Mouse (Mus musculus): ENCODE measurements around the gene Cacna1h. TPM values are rescaled to one million over a fixed set of nuclear protein-coding genes. Genes with fewer than 3 reads are reported as not detected.
A peak's percentile ranks its signal among the peaks of the same experiment; 100 is the strongest.

The Cacna1h gene
- polyA plus RNA-seq (2012; rRNA removed) (1.2 and 1.3 TPM in 2 replicates), polyA plus RNA-seq (2014; fragmentation: Nextera tagmentation; extraction: Ambion mirVana) (0.13 and 0.50 TPM in 2 replicates)

DNA sequence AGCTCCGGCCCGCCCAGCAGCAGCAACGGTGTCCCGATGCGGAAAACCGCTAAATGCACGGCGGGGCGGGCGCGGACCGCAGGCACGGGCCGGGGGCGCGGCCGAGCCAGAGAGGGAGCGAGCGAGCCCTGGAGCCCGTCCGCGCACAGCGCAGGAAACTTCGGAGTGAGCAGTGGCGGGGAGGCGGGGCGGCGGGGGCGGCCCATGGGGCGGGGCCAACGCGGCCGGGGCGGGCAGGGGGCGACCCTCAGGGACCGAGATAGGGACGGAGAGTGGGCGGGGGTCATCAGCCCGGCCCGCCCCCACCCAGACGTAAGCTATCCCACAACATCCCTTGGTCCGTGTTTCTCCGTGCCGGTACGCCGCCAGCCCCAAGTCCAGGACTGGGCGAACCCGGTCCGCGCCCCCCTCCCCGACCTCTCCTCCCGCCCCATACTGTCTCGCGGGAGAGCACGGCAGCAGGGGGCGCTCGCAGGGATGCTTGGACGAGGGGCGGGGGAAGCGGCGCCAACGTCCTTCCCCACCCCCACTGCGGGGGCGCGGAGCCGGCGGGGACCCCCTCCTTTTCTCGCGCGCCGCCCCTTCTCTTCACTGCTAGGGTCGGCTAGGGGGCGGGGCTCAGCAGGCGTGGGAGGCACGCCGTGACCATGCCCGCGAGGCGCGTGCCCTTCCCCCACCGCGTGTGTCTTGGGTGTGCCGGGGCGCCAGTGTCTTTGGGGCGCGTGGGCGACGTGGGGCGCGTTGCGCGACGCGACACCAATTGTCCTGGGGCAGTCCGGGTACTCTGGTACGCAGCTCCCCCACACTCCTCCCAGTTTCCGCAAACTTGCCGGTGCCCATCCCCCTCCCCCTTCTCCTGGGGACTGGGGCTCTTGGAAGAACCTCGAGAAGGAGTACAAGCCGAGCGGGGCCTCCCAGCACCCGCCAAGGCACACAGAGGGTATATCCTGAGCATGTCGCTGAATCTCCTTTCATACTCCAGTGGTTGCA is at the start of gene Cacna1h:
Gene Cacna1h (minus strand): TSS at position 167 of the 990 bp plus-strand sequence.
- Histone ChIP-seq H3K9ac (replicated peaks) (no peak within 1 kb of the TSS), H3K4me2 (ENCODE audit: low read depth) (peak within 1 kb of the TSS; percentile 48), H3K4me1 (replicated peaks; ENCODE audit: control insufficient read depth in 2 of 2, insufficient read depth in 2 of 2, low read length in 1 of 2) (no peaks in the 10 kb centered on the region), H3K4me3 (ENCODE audit: insufficient read depth in 1 of 2, low read depth in 2 of 2, low read length in 2 of 2) (peak within 1 kb of the TSS; percentile 41 to 51), H3K36me3 (replicated peaks; ENCODE audit: control insufficient read depth, insufficient read depth, low read depth) (no peaks in the 10 kb centered on the region), H3K27me3 (ENCODE audit: control insufficient read depth, insufficient read depth, low read length) (peaks cover 44% of the 10 kb centered on the region), H3K9me3 (ENCODE audit: control insufficient read depth, low read length) (no peaks in the 10 kb centered on the region), H3K27ac (no peak within 1 kb of the TSS)
- ATAC-seq (ENCODE audit: insufficient read depth) = peak; percentile 59
- peak; percentile 45 for TF ChIP-seq CTCF (IDR thresholded peaks at IDR 0.05; ENCODE audit: low read depth)
- no peak for TF ChIP-seq EP300 (IDR thresholded peaks at IDR 0.05; ENCODE audit: low read depth)
- WGBS (ENCODE audit: insufficient replicate concordance) = under 1% methylated on average over 90 of the region's 103 CpGs
- no peak for DNase-seq (ENCODE audit: low read depth in 3 of 3, low spot score in 3 of 3)

DNA sequence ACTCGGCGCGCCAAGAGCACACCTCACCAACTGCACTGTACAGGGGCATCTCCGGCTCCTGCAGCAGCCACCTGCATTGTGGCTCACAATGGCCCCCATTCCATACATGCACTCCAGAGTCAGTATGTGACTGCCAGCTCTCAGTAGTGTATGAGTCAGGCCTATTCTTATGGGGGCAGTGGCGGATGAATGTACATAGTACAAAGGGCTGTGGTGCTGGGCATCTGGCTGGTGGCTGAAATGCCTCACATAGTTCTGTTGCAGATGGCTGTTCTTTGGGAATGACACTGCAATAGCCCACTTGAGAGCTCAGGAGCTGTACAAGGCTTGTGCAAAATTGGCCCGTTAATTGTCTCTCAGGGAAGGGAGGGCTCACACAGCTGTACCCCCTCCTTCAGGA is 48.5 kb upstream of the Cacna1h start:
- WGBS (ENCODE audit: insufficient replicate concordance) = 70% methylated on average over 6 of the region's 6 CpGs
- H3K4me2 ChIP-seq (ENCODE audit: low read depth) = no peak overlapping the region
- H3K36me3 ChIP-seq (replicated peaks; ENCODE audit: control insufficient read depth, insufficient read depth, low read depth) = no peaks in the 10 kb centered on the region
- TF ChIP-seq CTCF (IDR thresholded peaks at IDR 0.05; ENCODE audit: low read depth) (no peak), EP300 (IDR thresholded peaks at IDR 0.05; ENCODE audit: low read depth) (no peak)
- H3K27me3 ChIP-seq (ENCODE audit: control insufficient read depth, insufficient read depth, low read length) = no peaks in the 10 kb centered on the region
- no peak for DNase-seq (ENCODE audit: low read depth in 3 of 3, low spot score in 3 of 3)
- no peak overlapping the region for H3K9ac ChIP-seq (replicated peaks)
- no peak overlapping the region for H3K27ac ChIP-seq
- H3K4me1 ChIP-seq (replicated peaks; ENCODE audit: control insufficient read depth in 2 of 2, insufficient read depth in 2 of 2, low read length in 1 of 2) = no peaks in the 10 kb centered on the region
- no peak for ATAC-seq (ENCODE audit: insufficient read depth)
- H3K9me3 ChIP-seq (ENCODE audit: control insufficient read depth, low read length) = no peaks in the 10 kb centered on the region
- no peak overlapping the region for H3K4me3 ChIP-seq (ENCODE audit: insufficient read depth in 1 of 2, low read depth in 2 of 2, low read length in 2 of 2)

GRCm38 (mm10) chr17:25480820-25481219 is 47.2 kb upstream of the Cacna1h start:
- Histone ChIP-seq H3K4me3 (ENCODE audit: insufficient read depth in 1 of 2, low read depth in 2 of 2, low read length in 2 of 2) (no peak overlapping the region), H3K27ac (no peak overlapping the region), H3K4me1 (replicated peaks; ENCODE audit: control insufficient read depth in 2 of 2, insufficient read depth in 2 of 2, low read length in 1 of 2) (no peaks in the 10 kb centered on the region), H3K27me3 (ENCODE audit: control insufficient read depth, insufficient read depth, low read length) (no peaks in the 10 kb centered on the region), H3K9me3 (ENCODE audit: control insufficient read depth, low read length) (no peaks in the 10 kb centered on the region), H3K36me3 (replicated peaks; ENCODE audit: control insufficient read depth, insufficient read depth, low read depth) (no peaks in the 10 kb centered on the region), H3K9ac (replicated peaks) (no peak overlapping the region), H3K4me2 (ENCODE audit: low read depth) (no peak overlapping the region)
- WGBS (ENCODE audit: insufficient replicate concordance) = 33% methylated on average over 4 of the region's 4 CpGs
- TF ChIP-seq CTCF (IDR thresholded peaks at IDR 0.05; ENCODE audit: low read depth) (no peak), EP300 (IDR thresholded peaks at IDR 0.05; ENCODE audit: low read depth) (no peak)
- DNase-seq (ENCODE audit: low read depth in 3 of 3, low spot score in 3 of 3) (no peak), ATAC-seq (ENCODE audit: insufficient read depth) (no peak)

GRCm38 (mm10) chr17:25480152-25480551 is 46.6 kb upstream of the Cacna1h start:
- no peaks in the 10 kb centered on the region for H3K9me3 ChIP-seq (ENCODE audit: control insufficient read depth, low read length)
- no peak overlapping the region for H3K4me2 ChIP-seq (ENCODE audit: low read depth)
- H3K27ac ChIP-seq = no peak overlapping the region
- WGBS (ENCODE audit: insufficient replicate concordance) = 51% methylated on average over 8 of the region's 8 CpGs
- DNase-seq (ENCODE audit: low read depth in 3 of 3, low spot score in 3 of 3) (no peak), ATAC-seq (ENCODE audit: insufficient read depth) (no peak)
- TF ChIP-seq EP300 (IDR thresholded peaks at IDR 0.05; ENCODE audit: low read depth) = no peak
- no peak for TF ChIP-seq CTCF (IDR thresholded peaks at IDR 0.05; ENCODE audit: low read depth)
- H3K9ac ChIP-seq (replicated peaks) = no peak overlapping the region
- H3K4me3 ChIP-seq (ENCODE audit: insufficient read depth in 1 of 2, low read depth in 2 of 2, low read length in 2 of 2) = no peak overlapping the region
- H3K36me3 ChIP-seq (replicated peaks; ENCODE audit: control insufficient read depth, insufficient read depth, low read depth) = no peaks in the 10 kb centered on the region
- H3K4me1 ChIP-seq (replicated peaks; ENCODE audit: control insufficient read depth in 2 of 2, insufficient read depth in 2 of 2, low read length in 1 of 2) = no peaks in the 10 kb centered on the region
- H3K27me3 ChIP-seq (ENCODE audit: control insufficient read depth, insufficient read depth, low read length) = no peaks in the 10 kb centered on the region

Data from liver, embryonic 14.5 days (tissue).